Mouse (Mus musculus) neural tube, embryonic 11.5 days (tissue): Measurements from ENCODE around the gene Kiss1r. TPM values are rescaled to one million over a fixed set of nuclear protein-coding genes. Genes with fewer than 3 reads are reported as not detected.

Experiments
- ATAC-seq: fragments of 200-750 bp; cut with Nextera tagmentation; 2 replicates; pipeline ENCODE4 v1.8.0; 2017; ENCODE audit warnings: moderate number of reproducible peaks, mild to moderate bottlenecking, moderate TSS enrichment, moderate library complexity; ENCODE audit not compliant: insufficient read depth, low FRiP score, low TSS enrichment
- DNase-seq: peaks from one replicate; pipeline ENCODE4 v3.0.0-alpha.2; 2015; ENCODE audit warnings: low spot score
- H3K27ac ChIP-seq: fragments of 300-500 bp; sonication (generic); 2 replicates; pipeline ENCODE4 v1.5.1; 2014; ENCODE audit warnings: low read depth, mild to moderate bottlenecking, low read length
- H3K27me3 ChIP-seq: fragments of 300-500 bp; sonication (generic); 2 replicates; pipeline ENCODE4 v1.6.1; 2014; ENCODE audit warnings: mild to moderate bottlenecking, low read length, mixed read lengths; ENCODE audit not compliant: control insufficient read depth, insufficient read depth
- H3K36me3 ChIP-seq: fragments of 300-500 bp; sonication (generic); 2 replicates; pipeline ENCODE4 v1.6.1; 2014; ENCODE audit warnings: mild to moderate bottlenecking, low read length, moderate library complexity, mixed read lengths; ENCODE audit not compliant: control insufficient read depth, insufficient read depth
- H3K4me1 ChIP-seq: fragments of 300-500 bp; sonication (generic); 2 replicates; pipeline ENCODE4 v1.6.1; 2014; ENCODE audit warnings: low read length, mixed read lengths; ENCODE audit not compliant: control insufficient read depth, insufficient read depth
- H3K4me2 ChIP-seq: fragments of 300-500 bp; sonication (generic); 2 replicates; pipeline ENCODE4 v1.6.1; 2014; ENCODE audit warnings: low read depth, mild to moderate bottlenecking, moderate library complexity
- H3K4me3 ChIP-seq: fragments of 300-500 bp; sonication (generic); 2 replicates; pipeline ENCODE4 v1.5.1; 2014; ENCODE audit warnings: low read depth, low read length
- H3K9ac ChIP-seq: fragments of 300-500 bp; sonication (generic); 2 replicates; pipeline ENCODE4 v1.6.1; 2014; ENCODE audit warnings: mild to moderate bottlenecking, low read length
- H3K9me3 ChIP-seq: fragments of 300-500 bp; sonication (generic); 2 replicates; pipeline ENCODE4 v1.6.1; 2016; ENCODE audit warnings: low read length; ENCODE audit not compliant: control insufficient read depth
- WGBS: fragments of 180-500 bp; shearing (Covaris S2); extraction: QIAGEN DNeasy Blood & Tissue Kit; methylation state at CpG from one replicate; pipeline ENCODE4 v1.1.7; 2014; 5-methylcytosine and 5-hydroxymethylcytosine counted together
- polyA plus RNA-seq: library from polyadenylated mRNA; unstranded; fragments of >200 nt; fragmentation: Nextera tagmentation; extraction: Ambion mirVana; gene quantifications from 2 replicates; pipeline ENCODE4 v1.2.1, GENCODE M21; 2014

The Kiss1r gene
- polyA plus RNA-seq: 0.77 and 0.80 TPM in 2 replicates

DNA sequence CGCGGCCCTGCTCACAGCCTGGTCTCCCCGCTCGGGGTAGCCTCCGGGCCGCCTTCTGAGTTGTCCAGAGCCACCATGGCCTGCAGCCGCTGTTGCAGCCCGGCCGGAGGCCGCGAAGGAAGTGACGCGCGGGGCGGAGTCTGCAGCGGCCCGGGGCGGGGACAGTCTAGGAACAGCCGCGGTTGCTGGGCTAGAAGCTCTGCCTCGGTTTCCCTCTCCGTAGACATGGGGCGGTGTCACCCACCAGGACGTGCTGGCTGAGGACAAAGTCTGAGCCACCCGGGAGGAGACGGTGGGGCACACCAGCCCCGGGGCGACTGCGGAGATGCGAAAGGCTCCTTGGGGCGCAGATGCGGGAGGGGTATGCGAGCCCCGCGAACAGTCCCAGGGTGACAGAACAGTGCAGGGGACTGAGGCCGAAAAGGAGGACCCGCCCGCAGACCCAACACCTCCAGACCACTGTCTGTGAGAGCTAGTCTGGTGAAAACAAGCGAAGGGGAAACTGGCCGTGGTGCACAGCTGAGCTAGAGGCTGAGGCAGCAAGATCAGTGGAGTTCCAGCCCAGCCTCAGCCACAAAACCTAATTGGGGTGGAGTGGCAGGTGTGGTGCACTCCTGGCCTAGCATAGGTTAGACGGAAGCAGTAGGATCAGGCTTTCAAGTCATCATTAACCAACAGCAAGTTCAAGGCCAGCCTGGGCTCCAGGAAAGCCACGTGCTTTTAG is at the start of gene Kiss1r:
TSS of gene Kiss1r (plus strand) at position 164 of the 724 bp plus-strand sequence.
- Histone ChIP-seq H3K27ac (peak within 1 kb of the TSS; percentile 34; the same call in 1 of the 2 replicates), H3K9ac (peak within 1 kb of the TSS; percentile 92), H3K4me2 (peak within 1 kb of the TSS; percentile 73), H3K36me3 (peaks cover under 1% of the 10 kb centered on the region; the same call in 1 of the 2 replicates), H3K9me3 (no peaks in the 10 kb centered on the region), H3K4me1 (peaks cover 23% of the 10 kb centered on the region), H3K4me3 (peak within 1 kb of the TSS; percentile 74), H3K27me3 (peaks cover 49% of the 10 kb centered on the region)
- ATAC-seq (peak; percentile 79), DNase-seq (peak; percentile 85)
- 2% methylated on average over 42 of the region's 42 CpGs for WGBS

GRCm38 (mm10) chr10:79871845-79872244 is 44.9 kb upstream of the Kiss1r start:
- WGBS: 87% methylated on average over 8 of the region's 8 CpGs
- H3K4me2 ChIP-seq: no peak overlapping the region; the same call in 1 of the 2 replicates
- peaks cover 10% of the 10 kb centered on the region for H3K4me1 ChIP-seq
- no peak overlapping the region for H3K9ac ChIP-seq
- H3K27ac ChIP-seq: no peak overlapping the region
- ATAC-seq (no peak), DNase-seq (no peak)
- no peak overlapping the region for H3K4me3 ChIP-seq
- H3K27me3 ChIP-seq: no peaks in the 10 kb centered on the region
- H3K9me3 ChIP-seq: no peaks in the 10 kb centered on the region
- H3K36me3 ChIP-seq: peaks cover 16% of the 10 kb centered on the region

DNA sequence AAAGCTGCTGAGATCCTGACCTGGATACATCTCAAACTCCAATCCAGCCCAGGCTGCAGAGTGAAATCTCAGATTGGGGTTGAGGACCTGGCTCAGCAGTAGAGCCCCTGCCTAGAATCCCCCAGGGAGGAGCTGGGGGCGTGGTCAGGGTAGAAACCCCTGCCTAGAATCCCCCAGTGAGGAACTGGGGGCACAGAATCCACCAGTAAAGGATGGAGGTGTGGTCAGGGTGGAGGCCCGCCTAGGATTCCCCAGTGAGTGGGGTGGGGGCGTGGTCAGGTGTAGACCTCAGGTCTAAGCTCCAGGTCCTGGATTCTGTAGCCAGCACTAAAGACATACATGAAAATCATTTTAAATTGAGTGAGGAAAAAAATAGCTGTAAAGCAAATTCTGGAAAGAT is 43.9 kb upstream of the Kiss1r start:
- no peaks in the 10 kb centered on the region for H3K27me3 ChIP-seq
- H3K9ac ChIP-seq: peak overlapping the region; percentile 98
- peak overlapping the region; percentile 70 for H3K4me3 ChIP-seq
- no peaks in the 10 kb centered on the region for H3K9me3 ChIP-seq
- H3K4me2 ChIP-seq: peak overlapping the region; percentile 72
- WGBS: 45% methylated on average over 3 of the region's 3 CpGs
- no peak for DNase-seq
- H3K36me3 ChIP-seq: peaks cover 12% of the 10 kb centered on the region
- H3K27ac ChIP-seq: no peak overlapping the region
- H3K4me1 ChIP-seq: peaks cover 10% of the 10 kb centered on the region
- ATAC-seq: no peak

DNA sequence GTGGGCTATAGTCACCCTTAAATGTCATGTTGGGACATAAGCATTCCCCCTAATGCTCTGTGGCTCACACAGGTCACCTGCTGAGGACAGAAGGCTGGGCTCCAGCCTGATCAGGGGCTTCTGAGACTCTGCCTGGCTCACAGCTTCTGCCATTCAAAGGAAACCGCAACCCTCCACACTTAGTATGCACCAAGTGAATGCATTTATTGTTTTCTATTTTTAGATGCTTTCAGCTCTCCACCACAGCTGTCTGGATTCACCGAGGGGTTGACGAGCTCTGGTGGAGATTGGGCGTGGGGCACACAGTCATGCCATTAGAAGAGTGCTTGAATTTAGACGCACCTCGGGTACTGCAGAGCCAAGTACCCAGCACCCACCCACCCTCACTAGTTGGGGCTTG is 43.5 kb upstream of the Kiss1r start:
- H3K4me1 ChIP-seq: peaks cover 10% of the 10 kb centered on the region
- H3K4me3 ChIP-seq: peak overlapping the region; percentile 70
- peak overlapping the region; percentile 79 for H3K27ac ChIP-seq
- ATAC-seq: no peak
- peaks cover 12% of the 10 kb centered on the region for H3K36me3 ChIP-seq
- 8% methylated on average over 6 of the region's 6 CpGs for WGBS
- H3K4me2 ChIP-seq: peak overlapping the region; percentile 72
- H3K9me3 ChIP-seq: no peaks in the 10 kb centered on the region
- peak overlapping the region; percentile 98 for H3K9ac ChIP-seq
- DNase-seq: no peak
- H3K27me3 ChIP-seq: no peaks in the 10 kb centered on the region

- Histone ChIP-seq H3K27me3 (no peaks in the 10 kb centered on the region), H3K9me3 (no peaks in the 10 kb centered on the region), H3K4me1 (peaks cover 10% of the 10 kb centered on the region), H3K4me2 (peak overlapping the region; percentile 72), H3K36me3 (peaks cover 12% of the 10 kb centered on the region), H3K4me3 (peak overlapping the region; percentile 70), H3K27ac (peak overlapping the region; percentile 79), H3K9ac (peak overlapping the region; percentile 98)
- DNase-seq: no peak
- WGBS: 2% methylated on average over 26 of the region's 26 CpGs
- ATAC-seq: peak; percentile 14
These were observed 43.0 kb upstream of the Kiss1r start for GRCm38 (mm10) chr10:79873715-79874289.

DNA sequence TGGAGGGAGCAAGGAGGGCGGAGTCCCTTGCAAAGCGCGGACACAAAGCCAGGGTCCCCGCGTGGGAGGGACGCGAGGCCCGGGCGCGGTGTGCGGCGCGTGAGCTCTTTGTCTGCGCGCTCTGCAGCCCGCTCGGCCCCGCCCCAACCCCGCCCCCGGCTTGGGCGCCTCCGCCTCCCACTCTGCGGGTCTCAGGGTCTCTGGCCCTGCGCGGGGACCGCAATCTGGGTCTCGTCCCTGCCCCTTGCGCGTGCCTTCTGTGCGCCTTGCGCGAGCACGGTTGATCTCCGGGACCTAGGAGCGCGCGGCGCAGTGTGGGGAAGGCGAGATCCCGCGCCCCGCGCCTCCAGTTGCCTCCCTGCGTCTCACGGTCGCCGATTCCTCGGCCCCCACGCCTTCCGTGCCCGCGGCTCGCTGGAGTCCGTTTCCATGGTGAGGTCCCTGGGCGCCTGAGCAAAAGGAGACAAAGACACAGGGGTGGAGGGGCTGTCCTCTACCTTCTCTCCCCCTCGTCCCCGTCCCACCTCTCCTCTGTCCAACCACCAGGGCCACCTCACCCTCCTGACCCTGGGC is 42.4 kb upstream of the Kiss1r start, which contains the start of the genes Prtn3 and Plppr3:
TSS of gene Prtn3 (plus strand) at position 187 of the 573 bp plus-strand sequence.
TSS of gene Plppr3 (minus strand) at position 345 of the 573 bp plus-strand sequence.
- Histone ChIP-seq H3K36me3 (peaks cover 9% of the 10 kb centered on the region), H3K4me3 (peak within 1 kb of the TSS; percentile 70), H3K27me3 (no peaks in the 10 kb centered on the region), H3K4me1 (peaks cover 10% of the 10 kb centered on the region), H3K27ac (peak within 1 kb of the TSS; percentile 79), H3K9me3 (no peaks in the 10 kb centered on the region), H3K4me2 (peak within 1 kb of the TSS; percentile 72), H3K9ac (peak within 1 kb of the TSS; percentile 98)
- WGBS: 0% methylated on average over 43 of the region's 57 CpGs
- peak; percentile 95 for ATAC-seq
- peak; percentile 89 for DNase-seq

- Histone ChIP-seq H3K27me3 (peaks cover 2% of the 10 kb centered on the region; the same call in 1 of the 2 replicates), H3K9me3 (no peaks in the 10 kb centered on the region), H3K4me1 (peaks cover 12% of the 10 kb centered on the region), H3K36me3 (no peaks in the 10 kb centered on the region), H3K27ac (no peak overlapping the region), H3K4me3 (no peak overlapping the region), H3K9ac (no peak overlapping the region), H3K4me2 (no peak overlapping the region)
- WGBS: 53% methylated on average over 1 of the region's 1 CpGs
- DNase-seq (no peak), ATAC-seq (no peak)
These were observed 39.6 kb upstream of the Kiss1r start for GRCm38 (mm10) chr10:79877174-79877573.

DNA sequence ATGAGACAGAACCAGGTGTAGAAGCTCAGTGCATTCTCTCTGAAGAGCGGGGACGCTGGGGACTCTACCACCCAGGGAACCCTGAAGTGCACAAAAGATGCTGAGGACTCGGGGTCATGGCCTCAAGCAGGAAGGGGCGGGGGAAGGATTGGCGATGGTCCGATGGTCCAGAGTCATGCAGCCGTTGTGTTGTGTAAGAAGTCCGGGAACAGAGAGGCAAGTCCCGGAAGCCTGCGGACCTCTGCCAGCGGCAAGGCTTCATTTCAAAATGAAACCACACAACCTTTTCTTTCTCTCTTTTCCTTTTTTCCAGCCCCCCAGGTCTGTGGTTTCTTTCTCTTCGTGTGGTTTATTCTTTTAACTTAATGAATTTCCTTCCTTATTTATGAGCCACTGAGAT is 39.0 kb upstream of the Kiss1r start:
- DNase-seq (no peak), ATAC-seq (no peak)
- Histone ChIP-seq H3K27ac (no peak overlapping the region), H3K4me3 (no peak overlapping the region), H3K9ac (no peak overlapping the region), H3K9me3 (no peaks in the 10 kb centered on the region), H3K4me2 (no peak overlapping the region), H3K4me1 (peaks cover 12% of the 10 kb centered on the region), H3K27me3 (peaks cover 8% of the 10 kb centered on the region; the same call in 1 of the 2 replicates), H3K36me3 (no peaks in the 10 kb centered on the region)
- WGBS: 56% methylated on average over 12 of the region's 12 CpGs
